Mouse (Mus musculus) kidney, embryonic 14.5 days (tissue): ENCODE measurements around the gene Rpl14. TPM values are rescaled to one million over a fixed set of nuclear protein-coding genes. Genes with fewer than 3 reads are reported as not detected.

Experiments
- ATAC-seq: fragments of 200-750 bp; cut with Nextera tagmentation; 2 replicates; pipeline ENCODE4 v1.8.0; 2017; ENCODE audit warnings: moderate number of reproducible peaks, mild to moderate bottlenecking, moderate TSS enrichment, moderate library complexity; ENCODE audit not compliant: low FRiP score, low TSS enrichment
- H3K27ac ChIP-seq: fragments of 300-500 bp; sonication (generic); 2 replicates; pipeline ENCODE4 v1.5.1; 2014; ENCODE audit warnings: low read depth, mild to moderate bottlenecking, low read length, moderate library complexity, mixed read lengths
- H3K27me3 ChIP-seq: fragments of 300-500 bp; sonication (generic); 2 replicates; pipeline ENCODE4 v1.6.1; 2014; ENCODE audit warnings: mild to moderate bottlenecking, low read length; ENCODE audit not compliant: control insufficient read depth, insufficient read depth
- H3K36me3 ChIP-seq: fragments of 300-500 bp; sonication (generic); 2 replicates; pipeline ENCODE4 v1.6.1; 2014; ENCODE audit warnings: low read length, mixed read lengths; ENCODE audit not compliant: control insufficient read depth, insufficient read depth
- H3K4me1 ChIP-seq: fragments of 300-500 bp; sonication (generic); 2 replicates; pipeline ENCODE4 v1.6.1; 2014; ENCODE audit warnings: low read length, mixed read lengths; ENCODE audit not compliant: control insufficient read depth, insufficient read depth
- H3K4me2 ChIP-seq: fragments of 300-500 bp; sonication (generic); replicated peaks from 2 replicates; pipeline ENCODE4 v1.6.1; 2014; ENCODE audit warnings: low read depth, mild to moderate bottlenecking, low read length
- H3K4me3 ChIP-seq: fragments of 300-500 bp; sonication (generic); 2 replicates; pipeline ENCODE4 v1.5.1; 2014; ENCODE audit warnings: mild to moderate bottlenecking, low read length
- H3K9ac ChIP-seq: fragments of 300-500 bp; sonication (generic); 2 replicates; pipeline ENCODE4 v1.6.1; 2014; ENCODE audit warnings: low read depth, mild to moderate bottlenecking, low read length, moderate library complexity
- H3K9me3 ChIP-seq: fragments of 300-500 bp; sonication (generic); 2 replicates; pipeline ENCODE4 v1.6.1; 2016; ENCODE audit warnings: low read length; ENCODE audit not compliant: control insufficient read depth
- WGBS: fragments of 180-500 bp; shearing (Covaris S2); extraction: QIAGEN DNeasy Blood & Tissue Kit; methylation state at CpG from one replicate; pipeline ENCODE4 v1.1.7; 2014; 5-methylcytosine and 5-hydroxymethylcytosine counted together
- polyA plus RNA-seq: library from polyadenylated mRNA; unstranded; fragments of >200 nt; fragmentation: Nextera tagmentation; extraction: Ambion mirVana; gene quantifications from 2 replicates; pipeline ENCODE4 v1.2.1, GENCODE M21; 2014

Gene Rpl14
- polyA plus RNA-seq, 1 experiment from 2014 or later, result 1,099 TPM

GRCm38 (mm10) chr9:120566384-120566783 is 4.9 kb upstream of the Rpl14 start:
- Histone ChIP-seq H3K27me3 (no peaks in the 10 kb centered on the region), H3K36me3 (no peaks in the 10 kb centered on the region), H3K9me3 (no peaks in the 10 kb centered on the region), H3K4me1 (no peaks in the 10 kb centered on the region), H3K27ac (no peak overlapping the region), H3K9ac (no peak overlapping the region), H3K4me2 (no peak overlapping the region), H3K4me3 (no peak overlapping the region)
- no peak for ATAC-seq
- 86% methylated on average over 5 of the region's 5 CpGs for WGBS

GRCm38 (mm10) chr9:120568917-120569316 is 2.3 kb upstream of the Rpl14 start:
- Histone ChIP-seq H3K27ac (no peak overlapping the region), H3K4me1 (peaks cover 12% of the 10 kb centered on the region), H3K27me3 (no peaks in the 10 kb centered on the region), H3K4me3 (no peak overlapping the region), H3K9me3 (no peaks in the 10 kb centered on the region), H3K36me3 (peaks cover 18% of the 10 kb centered on the region), H3K9ac (no peak overlapping the region), H3K4me2 (no peak overlapping the region)
- WGBS, result 61% methylated on average over 2 of the region's 2 CpGs
- no peak for ATAC-seq

GRCm38 (mm10) chr9:120569721-120570333 is 1.4 kb upstream of the Rpl14 start:
- H3K4me3 ChIP-seq, result no peak overlapping the region
- no peaks in the 10 kb centered on the region for H3K27me3 ChIP-seq
- 58% methylated on average over 13 of the region's 13 CpGs for WGBS
- no peak overlapping the region for H3K9ac ChIP-seq
- no peak overlapping the region for H3K4me2 ChIP-seq
- ATAC-seq, result no peak
- H3K36me3 ChIP-seq, result peaks cover 27% of the 10 kb centered on the region
- H3K9me3 ChIP-seq, result no peaks in the 10 kb centered on the region
- H3K27ac ChIP-seq, result no peak overlapping the region
- H3K4me1 ChIP-seq, result peaks cover 12% of the 10 kb centered on the region

- H3K27me3 ChIP-seq, result no peaks in the 10 kb centered on the region
- peak overlapping the region; percentile 89; the same call in 1 of the 2 replicates for H3K4me3 ChIP-seq
- WGBS, result 64% methylated on average over 2 of the region's 2 CpGs
- no peaks in the 10 kb centered on the region for H3K9me3 ChIP-seq
- peaks cover 12% of the 10 kb centered on the region for H3K4me1 ChIP-seq
- no peak overlapping the region for H3K9ac ChIP-seq
- H3K36me3 ChIP-seq, result peaks cover 32% of the 10 kb centered on the region
- H3K4me2 ChIP-seq, result peak overlapping the region; percentile 88
- no peak for ATAC-seq
- no peak overlapping the region for H3K27ac ChIP-seq
These were observed 914 bp upstream of the Rpl14 start for GRCm38 (mm10) chr9:120570334-120570725.

- H3K27me3 ChIP-seq, result no peaks in the 10 kb centered on the region
- no peaks in the 10 kb centered on the region for H3K9me3 ChIP-seq
- H3K36me3 ChIP-seq, result peaks cover 39% of the 10 kb centered on the region
- H3K4me1 ChIP-seq, result peaks cover 12% of the 10 kb centered on the region
- peak overlapping the region; percentile 96 for H3K4me2 ChIP-seq
- WGBS, result under 1% methylated on average over 53 of the region's 53 CpGs
- ATAC-seq, result peak; percentile 48
- H3K27ac ChIP-seq, result peak overlapping the region; percentile 83
- peak overlapping the region; percentile 89 for H3K4me3 ChIP-seq
- H3K9ac ChIP-seq, result peak overlapping the region; percentile 95
These were observed 545 bp downstream of the Rpl14 start for GRCm38 (mm10) chr9:120571593-120572385.

GRCm38 (mm10) chr9:120575748-120576661 is 4.8 kb downstream of the Rpl14 start:
- Histone ChIP-seq H3K27ac (peak overlapping the region; percentile 26; the same call in 1 of the 2 replicates), H3K36me3 (peaks cover 39% of the 10 kb centered on the region), H3K4me1 (peaks cover 15% of the 10 kb centered on the region), H3K9ac (no peak overlapping the region; the same call in 1 of the 2 replicates), H3K9me3 (no peaks in the 10 kb centered on the region), H3K4me3 (peak overlapping the region; percentile 80; the same call in 1 of the 2 replicates), H3K27me3 (no peaks in the 10 kb centered on the region), H3K4me2 (peak overlapping the region; percentile 86; the same call in 1 of the 2 replicates)
- no peak for ATAC-seq
- WGBS, result 61% methylated on average over 6 of the region's 6 CpGs

GRCm38 (mm10) chr9:120576662-120577013 is 5.4 kb downstream of the Rpl14 start:
- H3K27me3 ChIP-seq, result no peaks in the 10 kb centered on the region
- ATAC-seq, result peak; percentile 20
- H3K4me2 ChIP-seq, result peak overlapping the region; percentile 86
- peaks cover 39% of the 10 kb centered on the region for H3K36me3 ChIP-seq
- H3K9me3 ChIP-seq, result no peaks in the 10 kb centered on the region
- H3K27ac ChIP-seq, result peak overlapping the region; percentile 26; the same call in 1 of the 2 replicates
- no peak overlapping the region; the same call in 1 of the 2 replicates for H3K9ac ChIP-seq
- peak overlapping the region; percentile 80; the same call in 1 of the 2 replicates for H3K4me3 ChIP-seq
- WGBS, result 4% methylated on average over 4 of the region's 4 CpGs
- peaks cover 15% of the 10 kb centered on the region for H3K4me1 ChIP-seq

GRCm38 (mm10) chr9:120577133-120577651 is 5.9 kb downstream of the Rpl14 start:
- H3K36me3 ChIP-seq, result peaks cover 38% of the 10 kb centered on the region
- H3K4me1 ChIP-seq, result peaks cover 15% of the 10 kb centered on the region
- ATAC-seq, result peak; percentile 93
- peak overlapping the region; percentile 80 for H3K4me3 ChIP-seq
- H3K27ac ChIP-seq, result 0 out of 2 replicates have a peak overlapping the region, but pooled peaks have one; percentile 17
- under 1% methylated on average over 43 of the region's 43 CpGs for WGBS
- H3K4me2 ChIP-seq, result peak overlapping the region; percentile 86
- H3K9ac ChIP-seq, result peak overlapping the region; percentile 85
- H3K27me3 ChIP-seq, result no peaks in the 10 kb centered on the region
- H3K9me3 ChIP-seq, result no peaks in the 10 kb centered on the region
